Mouse (Mus musculus): ENCODE measurements at regions not wholly inside any gene's neighbourhood (a gene's known extent, or its start where the extent isn't known, plus 50 kb on each side); places are given as distances from the start of the nearest gene placed in this dataset.

- H3K9ac ChIP-seq (replicated peaks; ENCODE audit: low read depth, low read length) = no peak overlapping the region
Measured at GRCm38 (mm10) chr1:71937168-71937567, 274.9 kb downstream of the Mreg start.

GRCm38 (mm10) chr1:71936501-71937129 lies 275.5 kb downstream of the Mreg start:
- Histone ChIP-seq H3K4me2 (ENCODE audit: low read length) (no peak overlapping the region), H3K27me3 (replicated peaks; ENCODE audit: control insufficient read depth, insufficient read depth, low read length) (no peaks in the 10 kb centered on the region), H3K9me3 (ENCODE audit: control insufficient read depth, low read length) (no peaks in the 10 kb centered on the region), H3K9ac (replicated peaks; ENCODE audit: low read depth, low read length) (no peak overlapping the region), H3K36me3 (ENCODE audit: control insufficient read depth, insufficient read depth) (no peaks in the 10 kb centered on the region), H3K4me3 (replicated peaks; ENCODE audit: low read length) (no peak overlapping the region), H3K27ac (ENCODE audit: low read length) (no peak overlapping the region), H3K4me1 (replicated peaks; ENCODE audit: control insufficient read depth, insufficient read depth, low read length) (no peaks in the 10 kb centered on the region)
- ATAC-seq = no peak
- 75% methylated on average over 5 of the region's 5 CpGs for WGBS

More at GRCm38 (mm10) chr1:71937168-71937567, 274.9 kb downstream of the Mreg start:
- no peak overlapping the region for H3K4me3 ChIP-seq (replicated peaks; ENCODE audit: low read length)
- 84% methylated on average over 3 of the region's 3 CpGs for WGBS
- ATAC-seq = no peak
- no peaks in the 10 kb centered on the region for H3K36me3 ChIP-seq (ENCODE audit: control insufficient read depth, insufficient read depth)
- H3K27me3 ChIP-seq (replicated peaks; ENCODE audit: control insufficient read depth, insufficient read depth, low read length) = no peaks in the 10 kb centered on the region
- no peaks in the 10 kb centered on the region for H3K4me1 ChIP-seq (replicated peaks; ENCODE audit: control insufficient read depth, insufficient read depth, low read length)
- no peaks in the 10 kb centered on the region for H3K9me3 ChIP-seq (ENCODE audit: control insufficient read depth, low read length)
- H3K27ac ChIP-seq (ENCODE audit: low read length) = no peak overlapping the region
- H3K4me2 ChIP-seq (ENCODE audit: low read length) = no peak overlapping the region

GRCm38 (mm10) chr1:71925501-71925900 lies 272.5 kb upstream of the Fn1 start:
- 93% methylated on average over 2 of the region's 2 CpGs for WGBS
- ATAC-seq = no peak
- H3K4me2 ChIP-seq (ENCODE audit: low read length) = no peak overlapping the region
- no peaks in the 10 kb centered on the region for H3K27me3 ChIP-seq (replicated peaks; ENCODE audit: control insufficient read depth, insufficient read depth, low read length)
- no peak overlapping the region for H3K27ac ChIP-seq (ENCODE audit: low read length)
- no peaks in the 10 kb centered on the region for H3K4me1 ChIP-seq (replicated peaks; ENCODE audit: control insufficient read depth, insufficient read depth, low read length)
- H3K9ac ChIP-seq (replicated peaks; ENCODE audit: low read depth, low read length) = no peak overlapping the region
- H3K9me3 ChIP-seq (ENCODE audit: control insufficient read depth, low read length) = no peaks in the 10 kb centered on the region
- no peaks in the 10 kb centered on the region for H3K36me3 ChIP-seq (ENCODE audit: control insufficient read depth, insufficient read depth)
- H3K4me3 ChIP-seq (replicated peaks; ENCODE audit: low read length) = no peak overlapping the region

- H3K9me3 ChIP-seq (ENCODE audit: control insufficient read depth, low read length) = no peaks in the 10 kb centered on the region
- WGBS = 74% methylated on average over 1 of the region's 1 CpGs
- no peak overlapping the region for H3K27ac ChIP-seq (ENCODE audit: low read length)
- H3K4me2 ChIP-seq (ENCODE audit: low read length) = no peak overlapping the region
- H3K27me3 ChIP-seq (replicated peaks; ENCODE audit: control insufficient read depth, insufficient read depth, low read length) = no peaks in the 10 kb centered on the region
- H3K4me1 ChIP-seq (replicated peaks; ENCODE audit: control insufficient read depth, insufficient read depth, low read length) = no peaks in the 10 kb centered on the region
- H3K4me3 ChIP-seq (replicated peaks; ENCODE audit: low read length) = no peak overlapping the region
- ATAC-seq = no peak
- no peaks in the 10 kb centered on the region for H3K36me3 ChIP-seq (ENCODE audit: control insufficient read depth, insufficient read depth)
- H3K9ac ChIP-seq (replicated peaks; ENCODE audit: low read depth, low read length) = no peak overlapping the region
Measured at GRCm38 (mm10) chr1:71924884-71925283, 271.9 kb upstream of the Fn1 start.

- H3K9ac ChIP-seq (replicated peaks; ENCODE audit: low read depth, low read length) = no peak overlapping the region
- no peak for ATAC-seq
- H3K27me3 ChIP-seq (replicated peaks; ENCODE audit: control insufficient read depth, insufficient read depth, low read length) = no peaks in the 10 kb centered on the region
- no peaks in the 10 kb centered on the region for H3K4me1 ChIP-seq (replicated peaks; ENCODE audit: control insufficient read depth, insufficient read depth, low read length)
- WGBS = 41% methylated on average over 3 of the region's 3 CpGs
- H3K27ac ChIP-seq (ENCODE audit: low read length) = no peak overlapping the region
- H3K4me3 ChIP-seq (replicated peaks; ENCODE audit: low read length) = no peak overlapping the region
- H3K4me2 ChIP-seq (ENCODE audit: low read length) = no peak overlapping the region
- H3K36me3 ChIP-seq (ENCODE audit: control insufficient read depth, insufficient read depth) = no peaks in the 10 kb centered on the region
- H3K9me3 ChIP-seq (ENCODE audit: control insufficient read depth, low read length) = no peaks in the 10 kb centered on the region
Measured at GRCm38 (mm10) chr1:71923731-71924130, 270.7 kb upstream of the Fn1 start.

- no peak overlapping the region for H3K27ac ChIP-seq (ENCODE audit: low read length)
- H3K4me2 ChIP-seq (ENCODE audit: low read length) = no peak overlapping the region
- no peak overlapping the region for H3K9ac ChIP-seq (replicated peaks; ENCODE audit: low read depth, low read length)
- H3K4me1 ChIP-seq (replicated peaks; ENCODE audit: control insufficient read depth, insufficient read depth, low read length) = no peaks in the 10 kb centered on the region
- H3K36me3 ChIP-seq (ENCODE audit: control insufficient read depth, insufficient read depth) = no peaks in the 10 kb centered on the region
- no peaks in the 10 kb centered on the region for H3K27me3 ChIP-seq (replicated peaks; ENCODE audit: control insufficient read depth, insufficient read depth, low read length)
- 84% methylated on average over 2 of the region's 2 CpGs for WGBS
- H3K4me3 ChIP-seq (replicated peaks; ENCODE audit: low read length) = no peak overlapping the region
- no peaks in the 10 kb centered on the region for H3K9me3 ChIP-seq (ENCODE audit: control insufficient read depth, low read length)
- ATAC-seq = no peak
Measured at GRCm38 (mm10) chr1:71921456-71921855, 268.5 kb upstream of the Fn1 start.

GRCm38 (mm10) chr1:71919891-71920290 lies 266.9 kb upstream of the Fn1 start:
- H3K27me3 ChIP-seq (replicated peaks; ENCODE audit: control insufficient read depth, insufficient read depth, low read length) = no peaks in the 10 kb centered on the region
- 78% methylated on average over 2 of the region's 2 CpGs for WGBS
- no peaks in the 10 kb centered on the region for H3K4me1 ChIP-seq (replicated peaks; ENCODE audit: control insufficient read depth, insufficient read depth, low read length)

GRCm38 (mm10) chr1:71917021-71917420 lies 264.0 kb upstream of the Fn1 start:
- no peaks in the 10 kb centered on the region for H3K9me3 ChIP-seq (ENCODE audit: control insufficient read depth, low read length)
- no peaks in the 10 kb centered on the region for H3K27me3 ChIP-seq (replicated peaks; ENCODE audit: control insufficient read depth, insufficient read depth, low read length)
- no peak overlapping the region for H3K9ac ChIP-seq (replicated peaks; ENCODE audit: low read depth, low read length)
- no peak overlapping the region for H3K4me2 ChIP-seq (ENCODE audit: low read length)
- 87% methylated on average over 2 of the region's 2 CpGs for WGBS
- no peaks in the 10 kb centered on the region for H3K36me3 ChIP-seq (ENCODE audit: control insufficient read depth, insufficient read depth)
- no peak overlapping the region for H3K27ac ChIP-seq (ENCODE audit: low read length)
- no peak overlapping the region for H3K4me3 ChIP-seq (replicated peaks; ENCODE audit: low read length)
- no peak for ATAC-seq
- H3K4me1 ChIP-seq (replicated peaks; ENCODE audit: control insufficient read depth, insufficient read depth, low read length) = no peaks in the 10 kb centered on the region

More at GRCm38 (mm10) chr1:71919891-71920290, 266.9 kb upstream of the Fn1 start:
- Histone ChIP-seq H3K9ac (replicated peaks; ENCODE audit: low read depth, low read length) (no peak overlapping the region), H3K4me3 (replicated peaks; ENCODE audit: low read length) (no peak overlapping the region), H3K9me3 (ENCODE audit: control insufficient read depth, low read length) (no peaks in the 10 kb centered on the region), H3K4me2 (ENCODE audit: low read length) (no peak overlapping the region), H3K36me3 (ENCODE audit: control insufficient read depth, insufficient read depth) (no peaks in the 10 kb centered on the region), H3K27ac (ENCODE audit: low read length) (no peak overlapping the region)
- ATAC-seq = no peak

- H3K4me2 ChIP-seq (ENCODE audit: low read length) = no peak overlapping the region
- 94% methylated on average over 3 of the region's 3 CpGs for WGBS
- no peak for ATAC-seq
- H3K27ac ChIP-seq (ENCODE audit: low read length) = no peak overlapping the region
- H3K4me1 ChIP-seq (replicated peaks; ENCODE audit: control insufficient read depth, insufficient read depth, low read length) = no peaks in the 10 kb centered on the region; the same call in 1 of the 2 replicates
- no peak overlapping the region for H3K4me3 ChIP-seq (replicated peaks; ENCODE audit: low read length)
- H3K27me3 ChIP-seq (replicated peaks; ENCODE audit: control insufficient read depth, insufficient read depth, low read length) = no peaks in the 10 kb centered on the region
- H3K36me3 ChIP-seq (ENCODE audit: control insufficient read depth, insufficient read depth) = no peaks in the 10 kb centered on the region
- H3K9ac ChIP-seq (replicated peaks; ENCODE audit: low read depth, low read length) = no peak overlapping the region
- no peaks in the 10 kb centered on the region for H3K9me3 ChIP-seq (ENCODE audit: control insufficient read depth, low read length)
Measured at GRCm38 (mm10) chr1:71914439-71914838, 261.4 kb upstream of the Fn1 start.

- ATAC-seq = no peak
- no peaks in the 10 kb centered on the region; the same call in 1 of the 2 replicates for H3K4me1 ChIP-seq (replicated peaks; ENCODE audit: control insufficient read depth, insufficient read depth, low read length)
- H3K36me3 ChIP-seq (ENCODE audit: control insufficient read depth, insufficient read depth) = no peaks in the 10 kb centered on the region
- WGBS = 67% methylated on average over 5 of the region's 5 CpGs
- no peak overlapping the region for H3K4me2 ChIP-seq (ENCODE audit: low read length)
- H3K9me3 ChIP-seq (ENCODE audit: control insufficient read depth, low read length) = no peaks in the 10 kb centered on the region
- H3K27ac ChIP-seq (ENCODE audit: low read length) = no peak overlapping the region
- no peaks in the 10 kb centered on the region for H3K27me3 ChIP-seq (replicated peaks; ENCODE audit: control insufficient read depth, insufficient read depth, low read length)
- no peak overlapping the region for H3K4me3 ChIP-seq (replicated peaks; ENCODE audit: low read length)
- H3K9ac ChIP-seq (replicated peaks; ENCODE audit: low read depth, low read length) = no peak overlapping the region
Measured at GRCm38 (mm10) chr1:71913221-71913620, 260.2 kb upstream of the Fn1 start.

All from forebrain, embryonic 16.5 days (tissue).